Mouse (Mus musculus) fat pad, adult 2 months (tissue): ENCODE measurements around the gene Akap8.

Experiments used
- DNase-seq: peaks from one replicate; pipeline ENCODE4 v3.0.0-alpha.2; 2011; ENCODE audit warnings: low read depth, low spot score; ENCODE audit errors: extremely low read depth

The Akap8 gene

GRCm38 (mm10) chr17:32320597-32321389 lies at the start of gene Akap8:
Akap8 (minus strand) TSS chr17:32321238.
- peak; percentile 93 for DNase-seq

GRCm38 (mm10) chr17:32368991-32369578 lies 48.0 kb upstream of the Akap8 start:
- DNase-seq = no peak

GRCm38 (mm10) chr17:32367706-32368105 lies 46.7 kb upstream of the Akap8 start:
- DNase-seq = no peak

GRCm38 (mm10) chr17:32365296-32365695 lies 44.3 kb upstream of the Akap8 start:
- DNase-seq = no peak

GRCm38 (mm10) chr17:32364850-32365249 lies 43.8 kb upstream of the Akap8 start:
- DNase-seq = no peak

- no peak for DNase-seq
Observed at GRCm38 (mm10) chr17:32364331-32364730, 43.3 kb upstream of the Akap8 start.

GRCm38 (mm10) chr17:32363821-32364301 lies 42.8 kb upstream of the Akap8 start:
- DNase-seq = no peak

- DNase-seq = no peak
Observed at GRCm38 (mm10) chr17:32362686-32363085, 41.6 kb upstream of the Akap8 start.

GRCm38 (mm10) chr17:32359928-32360327 lies 38.9 kb upstream of the Akap8 start:
- no peak for DNase-seq

- no peak for DNase-seq
Observed at GRCm38 (mm10) chr17:32358943-32359340, 37.9 kb upstream of the Akap8 start.

- no peak for DNase-seq
Observed at GRCm38 (mm10) chr17:32358192-32358942, 37.3 kb upstream of the Akap8 start.

- DNase-seq = no peak
Observed at GRCm38 (mm10) chr17:32356766-32357760, 36.0 kb upstream of the Akap8 start.

GRCm38 (mm10) chr17:32356281-32356680 lies 35.2 kb upstream of the Akap8 start:
- no peak for DNase-seq

- DNase-seq = no peak
Observed at GRCm38 (mm10) chr17:32355031-32355430, 34.0 kb upstream of the Akap8 start.

- no peak for DNase-seq
Observed at GRCm38 (mm10) chr17:32354211-32354610, 33.2 kb upstream of the Akap8 start.

GRCm38 (mm10) chr17:32353696-32354095 lies 32.7 kb upstream of the Akap8 start:
- no peak for DNase-seq

GRCm38 (mm10) chr17:32351726-32352125 lies 30.7 kb upstream of the Akap8 start:
- no peak for DNase-seq

- no peak for DNase-seq
Observed at GRCm38 (mm10) chr17:32351269-32351668, 30.2 kb upstream of the Akap8 start.

GRCm38 (mm10) chr17:32350382-32350983 lies 29.4 kb upstream of the Akap8 start, which contains the start of gene Akap8l:
Akap8l (minus strand) TSS chr17:32350607.
- peak; percentile 94 for DNase-seq

GRCm38 (mm10) chr17:32349851-32350381 lies 28.9 kb upstream of the Akap8 start:
- DNase-seq = no peak
